Mouse (Mus musculus) heart, embryonic 10.5 days (tissue): ENCODE measurements at regions not wholly inside any gene's neighbourhood (a gene's known extent, or its start where the extent isn't known, plus 50 kb on each side); places are given as distances from the start of the nearest gene placed in this dataset.

Source experiments
- DNase-seq: peaks from one replicate; pipeline ENCODE4 v3.0.0-alpha.2; 2017; ENCODE audit warnings: low spot score
- H3K27ac ChIP-seq: fragments of 300-500 bp; sonication (generic); 2 replicates; pipeline ENCODE4 v1.5.1; 2016; ENCODE audit warnings: mild to moderate bottlenecking
- H3K27me3 ChIP-seq: fragments of 300-500 bp; sonication (generic); 2 replicates; pipeline ENCODE4 v1.6.1; 2016; ENCODE audit warnings: mild to moderate bottlenecking; ENCODE audit not compliant: poor library complexity, insufficient read depth, severe bottlenecking
- H3K36me3 ChIP-seq: fragments of 300-500 bp; sonication (generic); 2 replicates; pipeline ENCODE4 v1.6.1; 2016; ENCODE audit warnings: mild to moderate bottlenecking, moderate library complexity
- H3K4me1 ChIP-seq: fragments of 300-500 bp; sonication (generic); 2 replicates; pipeline ENCODE4 v1.6.1; 2016; ENCODE audit warnings: mild to moderate bottlenecking
- H3K4me3 ChIP-seq: fragments of 300-500 bp; sonication (generic); 2 replicates; pipeline ENCODE4 v1.5.1; 2016; ENCODE audit warnings: mild to moderate bottlenecking, moderate library complexity
- H3K9me3 ChIP-seq: fragments of 300-500 bp; sonication (generic); 2 replicates; pipeline ENCODE4 v1.6.1; 2016; ENCODE audit warnings: mild to moderate bottlenecking, moderate library complexity
- WGBS: fragments of 180-500 bp; shearing (Covaris S2); methylation state at CpG from one replicate; pipeline ENCODE4 v1.1.7; 2016; 5-methylcytosine and 5-hydroxymethylcytosine counted together

- no peaks in the 10 kb centered on the region for H3K27me3 ChIP-seq
- 29% methylated on average over 17 of the region's 17 CpGs for WGBS
- no peaks in the 10 kb centered on the region for H3K9me3 ChIP-seq
- peak overlapping the region; percentile 31 for H3K4me3 ChIP-seq
- H3K27ac ChIP-seq, result no peak overlapping the region
- no peaks in the 10 kb centered on the region for H3K36me3 ChIP-seq
- peaks cover 11% of the 10 kb centered on the region; the same call in 1 of the 2 replicates for H3K4me1 ChIP-seq
- no peak for DNase-seq
Observed at GRCm38 (mm10) chr13:107246956-107247751, 225.2 kb upstream of the Kif2a start.

GRCm38 (mm10) chr13:107244173-107244572, 222.2 kb upstream of the Kif2a start:
- Histone ChIP-seq H3K36me3 (no peaks in the 10 kb centered on the region), H3K27ac (no peak overlapping the region), H3K27me3 (no peaks in the 10 kb centered on the region), H3K4me1 (peaks cover 11% of the 10 kb centered on the region; the same call in 1 of the 2 replicates), H3K9me3 (no peaks in the 10 kb centered on the region), H3K4me3 (no peak overlapping the region)
- WGBS, result 63% methylated on average over 3 of the region's 3 CpGs
- no peak for DNase-seq

- Histone ChIP-seq H3K27ac (no peak overlapping the region), H3K4me3 (no peak overlapping the region), H3K27me3 (no peaks in the 10 kb centered on the region), H3K4me1 (no peaks in the 10 kb centered on the region), H3K36me3 (no peaks in the 10 kb centered on the region), H3K9me3 (no peaks in the 10 kb centered on the region)
- no peak for DNase-seq
- WGBS, result 46% methylated on average over 4 of the region's 4 CpGs
Observed at GRCm38 (mm10) chr13:107239035-107239387, 217.1 kb upstream of the Kif2a start.

- no peak for DNase-seq
- WGBS, result 48% methylated on average over 9 of the region's 9 CpGs
Observed at GRCm38 (mm10) chr13:107238364-107239034, 216.6 kb upstream of the Kif2a start.

GRCm38 (mm10) chr13:107219456-107219855, 197.5 kb upstream of the Kif2a start:
- no peaks in the 10 kb centered on the region for H3K27me3 ChIP-seq
- H3K4me3 ChIP-seq, result no peak overlapping the region
- no peaks in the 10 kb centered on the region for H3K4me1 ChIP-seq
- H3K9me3 ChIP-seq, result no peaks in the 10 kb centered on the region
- 45% methylated on average over 5 of the region's 5 CpGs for WGBS
- H3K27ac ChIP-seq, result no peak overlapping the region
- no peak for DNase-seq
- H3K36me3 ChIP-seq, result no peaks in the 10 kb centered on the region

More at GRCm38 (mm10) chr13:107238364-107239034, 216.6 kb upstream of the Kif2a start:
- Histone ChIP-seq H3K27me3 (no peaks in the 10 kb centered on the region), H3K36me3 (no peaks in the 10 kb centered on the region), H3K4me1 (no peaks in the 10 kb centered on the region), H3K4me3 (no peak overlapping the region), H3K9me3 (no peaks in the 10 kb centered on the region), H3K27ac (no peak overlapping the region)

- DNase-seq, result no peak
Observed at GRCm38 (mm10) chr13:107218351-107218750, 196.4 kb upstream of the Kif2a start.

GRCm38 (mm10) chr13:107217825-107218224, 195.9 kb upstream of the Kif2a start:
- no peak for DNase-seq
- no peaks in the 10 kb centered on the region for H3K27me3 ChIP-seq
- H3K4me1 ChIP-seq, result no peaks in the 10 kb centered on the region
- H3K36me3 ChIP-seq, result no peaks in the 10 kb centered on the region
- no peak overlapping the region for H3K27ac ChIP-seq
- no peaks in the 10 kb centered on the region for H3K9me3 ChIP-seq
- H3K4me3 ChIP-seq, result no peak overlapping the region
- 56% methylated on average over 6 of the region's 6 CpGs for WGBS

More at GRCm38 (mm10) chr13:107218351-107218750, 196.4 kb upstream of the Kif2a start:
- no peaks in the 10 kb centered on the region for H3K4me1 ChIP-seq
- H3K9me3 ChIP-seq, result no peaks in the 10 kb centered on the region
- H3K27ac ChIP-seq, result no peak overlapping the region
- H3K4me3 ChIP-seq, result no peak overlapping the region
- H3K27me3 ChIP-seq, result no peaks in the 10 kb centered on the region
- 86% methylated on average over 8 of the region's 8 CpGs for WGBS
- H3K36me3 ChIP-seq, result no peaks in the 10 kb centered on the region

GRCm38 (mm10) chr13:107213281-107213680, 191.4 kb upstream of the Kif2a start:
- Histone ChIP-seq H3K4me3 (no peak overlapping the region), H3K9me3 (no peaks in the 10 kb centered on the region), H3K4me1 (no peaks in the 10 kb centered on the region), H3K27ac (no peak overlapping the region), H3K27me3 (no peaks in the 10 kb centered on the region), H3K36me3 (no peaks in the 10 kb centered on the region)
- no peak for DNase-seq
- 68% methylated on average over 2 of the region's 2 CpGs for WGBS

- H3K27ac ChIP-seq, result no peak overlapping the region
- no peak for DNase-seq
- peaks cover 5% of the 10 kb centered on the region; the same call in 1 of the 2 replicates for H3K4me1 ChIP-seq
- no peaks in the 10 kb centered on the region for H3K9me3 ChIP-seq
- WGBS, result 74% methylated on average over 6 of the region's 6 CpGs
- H3K4me3 ChIP-seq, result no peak overlapping the region
- no peaks in the 10 kb centered on the region for H3K36me3 ChIP-seq
- H3K27me3 ChIP-seq, result no peaks in the 10 kb centered on the region
Observed at GRCm38 (mm10) chr13:107210676-107211075, 188.8 kb upstream of the Kif2a start.

GRCm38 (mm10) chr13:107207354-107208181, 185.6 kb upstream of the Kif2a start:
- H3K27ac ChIP-seq, result no peak overlapping the region
- 60% methylated on average over 20 of the region's 20 CpGs for WGBS

GRCm38 (mm10) chr13:107199875-107200274, 177.9 kb upstream of the Kif2a start:
- no peaks in the 10 kb centered on the region for H3K27me3 ChIP-seq
- DNase-seq, result no peak
- WGBS, result 62% methylated on average over 1 of the region's 1 CpGs
- H3K4me1 ChIP-seq, result no peaks in the 10 kb centered on the region
- no peaks in the 10 kb centered on the region for H3K36me3 ChIP-seq
- H3K9me3 ChIP-seq, result no peaks in the 10 kb centered on the region
- no peak overlapping the region for H3K27ac ChIP-seq
- no peak overlapping the region for H3K4me3 ChIP-seq

More at GRCm38 (mm10) chr13:107207354-107208181, 185.6 kb upstream of the Kif2a start:
- peak; percentile 77 for DNase-seq
- no peaks in the 10 kb centered on the region for H3K9me3 ChIP-seq
- peaks cover 5% of the 10 kb centered on the region; the same call in 1 of the 2 replicates for H3K4me1 ChIP-seq
- H3K27me3 ChIP-seq, result no peaks in the 10 kb centered on the region
- 0 out of 2 replicates have a peak overlapping the region, but pooled peaks have one; percentile 24 for H3K4me3 ChIP-seq
- H3K36me3 ChIP-seq, result no peaks in the 10 kb centered on the region

GRCm38 (mm10) chr13:107193426-107193825, 171.5 kb upstream of the Kif2a start:
- peak; percentile 53 for DNase-seq
- no peaks in the 10 kb centered on the region for H3K9me3 ChIP-seq
- no peaks in the 10 kb centered on the region for H3K27me3 ChIP-seq
- no peak overlapping the region for H3K4me3 ChIP-seq
- H3K27ac ChIP-seq, result no peak overlapping the region
- 89% methylated on average over 4 of the region's 4 CpGs for WGBS
- no peaks in the 10 kb centered on the region for H3K4me1 ChIP-seq
- no peaks in the 10 kb centered on the region for H3K36me3 ChIP-seq
